Mouse (Mus musculus) hindbrain, embryonic 16.5 days (tissue): ENCODE results near the gene Zdhhc16. TPM values are rescaled to one million over a fixed set of nuclear protein-coding genes. Genes with fewer than 3 reads are reported as not detected.
A peak's percentile ranks its signal among the peaks of the same experiment; 100 is the strongest.

Source experiments
- ATAC-seq: fragments of 200-750 bp; cut with Nextera tagmentation; 2 replicates; pipeline ENCODE4 v1.8.0; 2017; ENCODE audit warnings: moderate TSS enrichment, moderate library complexity
- H3K27ac ChIP-seq: fragments of 300-500 bp; sonication (generic); 2 replicates; pipeline ENCODE4 v1.5.1; 2014; ENCODE audit warnings: low read depth, mild to moderate bottlenecking, control low read depth, low read length, moderate library complexity
- H3K27me3 ChIP-seq: fragments of 300-500 bp; sonication (generic); replicated peaks from 2 replicates; pipeline ENCODE4 v1.6.1; 2014; ENCODE audit warnings: low read length; ENCODE audit not compliant: control insufficient read depth, insufficient read depth
- H3K36me3 ChIP-seq: fragments of 300-500 bp; sonication (generic); 2 replicates; pipeline ENCODE4 v1.6.1; 2014; ENCODE audit warnings: mild to moderate bottlenecking, low read length, moderate library complexity, mixed read lengths; ENCODE audit not compliant: control insufficient read depth, insufficient read depth
- H3K4me1 ChIP-seq: fragments of 300-500 bp; sonication (generic); 2 replicates; pipeline ENCODE4 v1.6.1; 2014; ENCODE audit warnings: low read depth, low read length; ENCODE audit not compliant: control insufficient read depth, insufficient read depth
- H3K4me2 ChIP-seq: fragments of 300-500 bp; sonication (generic); 2 replicates; pipeline ENCODE4 v1.6.1; 2014; ENCODE audit warnings: mild to moderate bottlenecking, low read length, control low read depth, moderate library complexity
- H3K4me3 ChIP-seq: fragments of 300-500 bp; sonication (generic); 2 replicates; pipeline ENCODE4 v1.5.1; 2014; ENCODE audit warnings: mild to moderate bottlenecking, low read length, control low read depth, moderate library complexity
- H3K9ac ChIP-seq: fragments of 300-500 bp; sonication (generic); 2 replicates; pipeline ENCODE4 v1.6.1; 2014; ENCODE audit warnings: low read depth, mild to moderate bottlenecking, control low read depth, low read length, moderate library complexity
- H3K9me3 ChIP-seq: fragments of 300-500 bp; sonication (generic); 2 replicates; pipeline ENCODE4 v1.6.1; 2014; ENCODE audit warnings: mild to moderate bottlenecking, low read length, moderate library complexity; ENCODE audit not compliant: control insufficient read depth
- WGBS: fragments of 180-500 bp; shearing (Covaris S2); extraction: QIAGEN DNeasy Blood & Tissue Kit; methylation state at CpG from one replicate; pipeline ENCODE4 v1.1.7; 2014; 5-methylcytosine and 5-hydroxymethylcytosine counted together
- polyA plus RNA-seq: library from polyadenylated mRNA; unstranded; fragments of >200 nt; fragmentation: Nextera tagmentation; extraction: Ambion mirVana; gene quantifications from 2 replicates; pipeline ENCODE4 v1.2.1, GENCODE M21; 2015

Gene Zdhhc16
- polyA plus RNA-seq, 1 experiment from 2014 or later, result 91.3 TPM

- ATAC-seq, result no peak
Observed at GRCm38 (mm10) chr19:41934124-41934523, 844 bp downstream of the Zdhhc16 start.

GRCm38 (mm10) chr19:41935921-41936320 is 2.6 kb downstream of the Zdhhc16 start:
- Histone ChIP-seq H3K36me3 (peaks cover 22% of the 10 kb centered on the region), H3K27ac (no peak overlapping the region), H3K4me2 (no peak overlapping the region), H3K4me1 (peaks cover 18% of the 10 kb centered on the region), H3K9me3 (no peaks in the 10 kb centered on the region), H3K4me3 (no peak overlapping the region), H3K9ac (no peak overlapping the region), H3K27me3 (no peaks in the 10 kb centered on the region)
- WGBS, result 91% methylated on average over 1 of the region's 1 CpGs
- no peak for ATAC-seq

More at GRCm38 (mm10) chr19:41934124-41934523, 844 bp downstream of the Zdhhc16 start:
- H3K36me3 ChIP-seq, result peaks cover 18% of the 10 kb centered on the region
- no peaks in the 10 kb centered on the region for H3K27me3 ChIP-seq
- no peaks in the 10 kb centered on the region for H3K9me3 ChIP-seq
- H3K4me3 ChIP-seq, result peak overlapping the region; percentile 72
- H3K4me1 ChIP-seq, result peaks cover 18% of the 10 kb centered on the region
- H3K9ac ChIP-seq, result peak overlapping the region; percentile 81
- no peak overlapping the region for H3K27ac ChIP-seq
- peak overlapping the region; percentile 72 for H3K4me2 ChIP-seq
- 27% methylated on average over 6 of the region's 6 CpGs for WGBS

- H3K36me3 ChIP-seq, result peaks cover 36% of the 10 kb centered on the region
- 92% methylated on average over 5 of the region's 5 CpGs for whole genome bisulfite sequencing
Observed at GRCm38 (mm10) chr19:41938539-41938938, 5.3 kb downstream of the Zdhhc16 start.

GRCm38 (mm10) chr19:41943841-41944240 is 10.6 kb downstream of the Zdhhc16 start:
- 92% methylated on average over 7 of the region's 7 CpGs for WGBS
- Histone ChIP-seq H3K4me3 (no peak overlapping the region), H3K27ac (no peak overlapping the region), H3K9ac (no peak overlapping the region), H3K9me3 (no peaks in the 10 kb centered on the region), H3K4me1 (no peaks in the 10 kb centered on the region), H3K4me2 (no peak overlapping the region), H3K27me3 (no peaks in the 10 kb centered on the region), H3K36me3 (peaks cover 60% of the 10 kb centered on the region)
- ATAC-seq, result no peak

More at GRCm38 (mm10) chr19:41938539-41938938, 5.3 kb downstream of the Zdhhc16 start:
- Histone ChIP-seq H3K27ac (no peak overlapping the region), H3K4me1 (peaks cover 10% of the 10 kb centered on the region), H3K4me3 (no peak overlapping the region), H3K9ac (no peak overlapping the region), H3K9me3 (no peaks in the 10 kb centered on the region), H3K4me2 (no peak overlapping the region), H3K27me3 (no peaks in the 10 kb centered on the region)
- ATAC-seq, result no peak

- no peak overlapping the region for H3K4me2 ChIP-seq
- 87% methylated on average over 4 of the region's 4 CpGs for WGBS
Observed at GRCm38 (mm10) chr19:41952287-41952686, 19.0 kb downstream of the Zdhhc16 start.

GRCm38 (mm10) chr19:41953574-41953973 is 20.3 kb downstream of the Zdhhc16 start:
- Histone ChIP-seq H3K4me1 (no peaks in the 10 kb centered on the region), H3K4me2 (no peak overlapping the region), H3K27me3 (no peaks in the 10 kb centered on the region), H3K9me3 (no peaks in the 10 kb centered on the region), H3K9ac (no peak overlapping the region), H3K4me3 (no peak overlapping the region), H3K27ac (no peak overlapping the region), H3K36me3 (peaks cover 49% of the 10 kb centered on the region)
- ATAC-seq, result no peak
- 91% methylated on average over 3 of the region's 3 CpGs for WGBS

More at GRCm38 (mm10) chr19:41952287-41952686, 19.0 kb downstream of the Zdhhc16 start:
- Histone ChIP-seq H3K36me3 (peaks cover 50% of the 10 kb centered on the region), H3K27me3 (no peaks in the 10 kb centered on the region), H3K4me1 (no peaks in the 10 kb centered on the region), H3K9me3 (no peaks in the 10 kb centered on the region), H3K4me3 (no peak overlapping the region), H3K27ac (no peak overlapping the region), H3K9ac (no peak overlapping the region)
- ATAC-seq, result no peak

GRCm38 (mm10) chr19:41969618-41970017 is 36.3 kb downstream of the Zdhhc16 start:
- 96% methylated on average over 7 of the region's 7 CpGs for WGBS
- Histone ChIP-seq H3K4me3 (no peak overlapping the region), H3K9ac (no peak overlapping the region), H3K9me3 (no peaks in the 10 kb centered on the region), H3K27me3 (no peaks in the 10 kb centered on the region), H3K36me3 (peaks cover 10% of the 10 kb centered on the region; the same call in 1 of the 2 replicates), H3K4me2 (no peak overlapping the region), H3K4me1 (no peaks in the 10 kb centered on the region; the same call in 1 of the 2 replicates), H3K27ac (no peak overlapping the region)
- ATAC-seq, result no peak

GRCm38 (mm10) chr19:41973891-41974794 is 40.9 kb downstream of the Zdhhc16 start:
- H3K9me3 ChIP-seq, result no peaks in the 10 kb centered on the region
- H3K36me3 ChIP-seq, result no peaks in the 10 kb centered on the region
- 47% methylated on average over 13 of the region's 13 CpGs for WGBS
- no peaks in the 10 kb centered on the region; the same call in 1 of the 2 replicates for H3K4me1 ChIP-seq
- no peak overlapping the region for H3K4me3 ChIP-seq
- H3K4me2 ChIP-seq, result no peak overlapping the region
- peak; percentile 60 for ATAC-seq
- peak overlapping the region; percentile 22; the same call in 1 of the 2 replicates for H3K9ac ChIP-seq
- H3K27me3 ChIP-seq, result no peaks in the 10 kb centered on the region
- peak overlapping the region; percentile 48 for H3K27ac ChIP-seq

- Histone ChIP-seq H3K4me1 (peaks cover 13% of the 10 kb centered on the region), H3K27ac (peak overlapping the region; percentile 89), H3K36me3 (no peaks in the 10 kb centered on the region), H3K9ac (peak overlapping the region; percentile 85), H3K4me3 (peak overlapping the region; percentile 95), H3K4me2 (peak overlapping the region; percentile 61), H3K27me3 (no peaks in the 10 kb centered on the region; the same call in 1 of the 2 replicates), H3K9me3 (no peaks in the 10 kb centered on the region)
- WGBS, result under 1% methylated on average over 16 of the region's 16 CpGs
- peak; percentile 0; the same call in 1 of the 2 replicates for ATAC-seq
Observed at GRCm38 (mm10) chr19:41980422-41980818, 47.1 kb downstream of the Zdhhc16 start.
